Mouse (Mus musculus) ES-E14 (cell line): ENCODE results near the gene Gpr84. TPM values are rescaled to one million over a fixed set of nuclear protein-coding genes. Genes with fewer than 3 reads are reported as not detected.
A peak's percentile ranks its signal among the peaks of the same experiment; 100 is the strongest.

Experiments
- DNase-seq: peaks from one replicate; pipeline ENCODE4 v3.0.0-alpha.2; 2013; ENCODE audit warnings: low read depth, low spot score
- H3K27ac ChIP-seq: 2 replicates; pipeline ENCODE4 v1.5.1; 2012; ENCODE audit warnings: low read depth, mild to moderate bottlenecking, low read length, moderate library complexity, mixed read lengths; ENCODE audit not compliant: poor library complexity, insufficient read depth, severe bottlenecking
- H3K36me3 ChIP-seq: 2 replicates; pipeline ENCODE4 v1.6.1; 2012; ENCODE audit warnings: mild to moderate bottlenecking, low read length, moderate library complexity, mixed read lengths; ENCODE audit not compliant: control insufficient read depth, poor library complexity, insufficient read depth, severe bottlenecking
- H3K4me1 ChIP-seq, 2 experiments: fragments of 150-350 bp in 1 of 2; sonication (generic) in 1 of 2; 2 replicates each; pipeline ENCODE4 v1.6.1; 2012; ENCODE audit warnings: low read length in 2 of 2, mild to moderate bottlenecking in 1 of 2, mixed read lengths in 1 of 2; ENCODE audit not compliant: control insufficient read depth in 2 of 2, insufficient read depth in 2 of 2, poor library complexity in 1 of 2
- H3K4me3 ChIP-seq, 2 experiments: fragments of 150-350 bp in 1 of 2; sonication (generic) in 1 of 2; 2 replicates each; pipeline ENCODE4 v1.5.1; 2012; ENCODE audit warnings: low read length in 2 of 2, low read depth in 1 of 2, mild to moderate bottlenecking in 1 of 2, mixed read lengths in 1 of 2; ENCODE audit not compliant: insufficient read depth in 1 of 2, poor library complexity in 1 of 2, severe bottlenecking in 1 of 2
- H3K9ac ChIP-seq: 2 replicates; pipeline ENCODE4 v1.6.1; 2012; ENCODE audit warnings: low read depth, mild to moderate bottlenecking, low read length, mixed read lengths; ENCODE audit not compliant: poor library complexity, insufficient read depth, severe bottlenecking
- H3K9me3 ChIP-seq: fragments of 150-350 bp; sonication (generic); 2 replicates; pipeline ENCODE4 v1.6.1; 2012; ENCODE audit warnings: low read depth, mild to moderate bottlenecking, low read length; ENCODE audit not compliant: control insufficient read depth, insufficient read depth
- CHD2 ChIP-seq: IDR thresholded peaks from 2 replicates; pipeline ENCODE4 v1.6.1; 2014; ENCODE audit warnings: mild to moderate bottlenecking, low read depth, low read length, inconsistent platforms
- HCFC1 ChIP-seq: IDR thresholded peaks from 2 replicates; pipeline ENCODE4 v1.6.1; 2012; ENCODE audit warnings: low read length, inconsistent platforms, borderline replicate concordance; ENCODE audit not compliant: insufficient read depth
- MAFK ChIP-seq: IDR thresholded peaks from 2 replicates; pipeline ENCODE4 v1.6.1; 2014; ENCODE audit warnings: mild to moderate bottlenecking, low read depth, low read length, inconsistent platforms; ENCODE audit not compliant: insufficient read depth
- ZC3H11A ChIP-seq: IDR thresholded peaks from 2 replicates; pipeline ENCODE4 v1.6.1; 2012; ENCODE audit warnings: low read depth, mild to moderate bottlenecking, inconsistent platforms, low read length, borderline replicate concordance
- ZNF384 ChIP-seq: IDR thresholded peaks from 2 replicates; pipeline ENCODE4 v1.6.1; 2012; ENCODE audit warnings: low read depth, low read length, inconsistent platforms
- in situ Hi-C, 2 experiments: fragments of 600-800 bp; cut with MboI; formaldehyde crosslinking; loops; one replicate each; pipeline ENCODE4 v1.15.1; 2025; ENCODE audit warnings: low sequenced_read_pairs in 2 of 2, inconsistent platforms in 1 of 2; ENCODE audit not compliant: unreplicated experiment in 2 of 2
- total RNA-seq: library from RNA; depleted of rRNA; stranded (reverse); fragments of 300-350 nt; gene quantifications from 2 replicates; pipeline ENCODE4 v1.2.3, GENCODE M21; 2012

Gpr84 gene
- total RNA-seq, 1 experiment: 0.40 TPM

- peak overlapping the region; percentile 68 to 77 for H3K4me3 ChIP-seq
- no peak for DNase-seq
- no peaks in the 10 kb centered on the region; the same call in 1 of the 2 replicates for H3K9me3 ChIP-seq
- peak overlapping the region; percentile 34; the same call in 1 of the 2 replicates for H3K9ac ChIP-seq
- in situ Hi-C loops: loop anchor here in 1 of 2 experiments (25.0 kb wide), 1 partner anchor 317 kb away; the partner anchor contains the start of genes Hoxc6, Hoxc8 and Hoxc9
- H3K27ac ChIP-seq: no peak overlapping the region
- peaks cover 6 to 27% of the 10 kb centered on the region in 2 experiments; a peak in 3 of 4 replicates for H3K4me1 ChIP-seq
- H3K36me3 ChIP-seq: no peaks in the 10 kb centered on the region
- TF ChIP-seq ZC3H11A (no peak), HCFC1 (no peak), MAFK (no peak), ZNF384 (no peak), CHD2 (no peak)
Measured at GRCm38 (mm10) chr15:103304616-103304969, 5.8 kb downstream of the Gpr84 start.

- H3K36me3 ChIP-seq: no peaks in the 10 kb centered on the region
- no peak overlapping the region for H3K27ac ChIP-seq
- in situ Hi-C loops: loop anchor here in 1 of 2 experiments (25.0 kb wide), 1 partner anchor 317 kb away; the partner anchor contains the start of genes Hoxc6, Hoxc8 and Hoxc9
- TF ChIP-seq ZNF384 (no peak), ZC3H11A (no peak), HCFC1 (no peak), MAFK (no peak), CHD2 (no peak)
- peaks cover 5 to 29% of the 10 kb centered on the region in 2 experiments; a peak in 3 of 4 replicates for H3K4me1 ChIP-seq
- peak overlapping the region; percentile 34; the same call in 1 of the 2 replicates for H3K9ac ChIP-seq
- no peak for DNase-seq
- peak overlapping the region; percentile 68 to 77; a peak in 3 of 4 replicates for H3K4me3 ChIP-seq
- H3K9me3 ChIP-seq: no peaks in the 10 kb centered on the region; the same call in 1 of the 2 replicates
Measured at GRCm38 (mm10) chr15:103303916-103304615, 6.3 kb downstream of the Gpr84 start.

GRCm38 (mm10) chr15:103302341-103303021 lies 7.9 kb downstream of the Gpr84 start:
- DNase-seq: no peak
- Histone ChIP-seq H3K9ac (no peak overlapping the region), H3K36me3 (no peaks in the 10 kb centered on the region), H3K4me3 (no peak overlapping the region), H3K4me1 (peaks cover 4 to 31% of the 10 kb centered on the region in 2 experiments; a peak in 3 of 4 replicates), H3K9me3 (no peaks in the 10 kb centered on the region; the same call in 1 of the 2 replicates), H3K27ac (no peak overlapping the region)
- TF ChIP-seq ZC3H11A (no peak), CHD2 (no peak), MAFK (no peak), HCFC1 (no peak), ZNF384 (no peak)
- in situ Hi-C loops: loop anchor here in 1 of 2 experiments (25.0 kb wide), 1 partner anchor 315 kb away; the partner anchor contains the start of genes Hoxc6, Hoxc8 and Hoxc9

- H3K9ac ChIP-seq: no peak overlapping the region
- peaks cover 4 to 34% of the 10 kb centered on the region in 2 experiments; a peak in 3 of 4 replicates for H3K4me1 ChIP-seq
- in situ Hi-C loops: loop anchor here in 1 of 2 experiments (25.0 kb wide), 1 partner anchor 314 kb away; the partner anchor contains the start of genes Hoxc6, Hoxc8 and Hoxc9
- H3K27ac ChIP-seq: no peak overlapping the region
- H3K9me3 ChIP-seq: no peaks in the 10 kb centered on the region; the same call in 1 of the 2 replicates
- TF ChIP-seq HCFC1 (no peak), ZC3H11A (no peak), MAFK (no peak), CHD2 (no peak), ZNF384 (no peak)
- DNase-seq: no peak
- no peak overlapping the region for H3K4me3 ChIP-seq
- H3K36me3 ChIP-seq: 0 out of 2 replicates have a peak, but pooled peaks cover under 1% of the 10 kb centered on the region
Measured at GRCm38 (mm10) chr15:103301547-103302340, 8.7 kb downstream of the Gpr84 start.
